Mouse (Mus musculus) thymus, adult 2 months (tissue): ENCODE results near the gene Gas7. TPM values are rescaled to one million over a fixed set of nuclear protein-coding genes. Genes with fewer than 3 reads are reported as not detected.
A peak's percentile ranks its signal among the peaks of the same experiment; 100 is the strongest.

Source experiments
- DNase-seq: peaks from one replicate; pipeline ENCODE4 v3.0.0; 2021
- H3K27ac ChIP-seq: fragments of 200-500 bp; 2 replicates; pipeline ENCODE4 v1.5.1; 2012; ENCODE audit warnings: low read length, control low read depth; ENCODE audit not compliant: control insufficient read depth, insufficient read depth
- H3K27me3 ChIP-seq: fragments of 200-500 bp; 2 replicates; pipeline ENCODE4 v1.6.1; 2012; ENCODE audit warnings: mild to moderate bottlenecking, low read length, moderate library complexity, mixed read lengths; ENCODE audit not compliant: control insufficient read depth, insufficient read depth
- H3K36me3 ChIP-seq: fragments of 200-500 bp; 2 replicates; pipeline ENCODE4 v1.6.1; 2012; ENCODE audit warnings: mild to moderate bottlenecking, low read length, moderate library complexity; ENCODE audit not compliant: control insufficient read depth, insufficient read depth
- H3K4me1 ChIP-seq: fragments of 200-500 bp; replicated peaks from 2 replicates; pipeline ENCODE4 v1.6.1; 2012; ENCODE audit warnings: low read length; ENCODE audit not compliant: control insufficient read depth, insufficient read depth
- H3K4me3 ChIP-seq: fragments of 200-500 bp; 2 replicates; pipeline ENCODE4 v1.5.1; 2012; ENCODE audit warnings: mild to moderate bottlenecking, low read length, control low read depth, moderate library complexity; ENCODE audit not compliant: control insufficient read depth, insufficient read depth
- CTCF ChIP-seq: fragments of 200-500 bp; IDR thresholded peaks from 2 replicates; pipeline ENCODE4 v1.5.1; 2012; ENCODE audit warnings: mild to moderate bottlenecking, control low read depth, low read length, moderate library complexity, borderline replicate concordance; ENCODE audit not compliant: control insufficient read depth, poor library complexity, insufficient read depth; ENCODE audit errors: extremely low read depth
- POLR2A ChIP-seq: fragments of 200-500 bp; IDR thresholded peaks from 2 replicates; pipeline ENCODE4 v1.6.1; 2012; ENCODE audit warnings: mild to moderate bottlenecking, low read length, control low read depth, moderate library complexity; ENCODE audit not compliant: control insufficient read depth, poor library complexity, insufficient read depth; ENCODE audit errors: extremely low read depth
- WGBS: fragments of 180-500 bp; shearing (Covaris S2); methylation state at CpG from one replicate; pipeline ENCODE4 v1.1.7; 2018; 5-methylcytosine and 5-hydroxymethylcytosine counted together
- polyA plus RNA-seq: library from polyadenylated mRNA; depleted of rRNA; stranded (reverse); fragments of >200 nt; gene quantifications from 2 replicates; pipeline ENCODE4 v1.2.3, GENCODE M21; 2012

The Gas7 gene
- polyA plus RNA-seq, 1 experiment: 5.0 TPM

- Histone ChIP-seq H3K4me3 (no peak overlapping the region), H3K27me3 (no peaks in the 10 kb centered on the region), H3K27ac (no peak overlapping the region), H3K4me1 (no peaks in the 10 kb centered on the region), H3K36me3 (no peaks in the 10 kb centered on the region)
- DNase-seq: peak; percentile 10
- WGBS: 18% methylated on average over 14 of the region's 14 CpGs
- no peak for TF ChIP-seq CTCF
- TF ChIP-seq POLR2A: no peak
Measured at GRCm38 (mm10) chr11:67652194-67652892, 197.1 kb downstream of the Gas7 start.

DNA sequence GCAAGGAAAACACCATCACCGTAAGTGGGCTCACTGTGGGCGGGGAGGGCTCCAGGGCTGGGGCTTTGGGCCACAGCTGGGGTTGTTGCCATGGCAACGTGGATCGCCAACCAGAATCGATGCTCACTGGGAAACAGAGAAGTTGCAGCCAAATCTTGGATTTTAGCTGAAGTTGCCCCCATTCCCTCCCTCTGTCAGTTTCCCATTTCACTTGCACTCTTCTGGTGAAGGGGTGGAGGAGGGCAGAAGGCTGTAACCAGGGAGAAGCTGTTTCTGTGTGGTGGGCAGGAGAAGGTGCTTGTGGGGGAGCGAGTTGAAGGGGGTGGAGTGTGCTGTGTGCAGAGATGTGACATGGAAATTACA, 197.6 kb downstream of the Gas7 start:
- DNase-seq: no peak
- no peaks in the 10 kb centered on the region for H3K27me3 ChIP-seq
- H3K4me1 ChIP-seq: no peaks in the 10 kb centered on the region
- 41% methylated on average over 6 of the region's 6 CpGs for WGBS
- TF ChIP-seq POLR2A (no peak), CTCF (no peak)
- no peak overlapping the region for H3K4me3 ChIP-seq
- no peaks in the 10 kb centered on the region for H3K36me3 ChIP-seq
- H3K27ac ChIP-seq: no peak overlapping the region

DNA sequence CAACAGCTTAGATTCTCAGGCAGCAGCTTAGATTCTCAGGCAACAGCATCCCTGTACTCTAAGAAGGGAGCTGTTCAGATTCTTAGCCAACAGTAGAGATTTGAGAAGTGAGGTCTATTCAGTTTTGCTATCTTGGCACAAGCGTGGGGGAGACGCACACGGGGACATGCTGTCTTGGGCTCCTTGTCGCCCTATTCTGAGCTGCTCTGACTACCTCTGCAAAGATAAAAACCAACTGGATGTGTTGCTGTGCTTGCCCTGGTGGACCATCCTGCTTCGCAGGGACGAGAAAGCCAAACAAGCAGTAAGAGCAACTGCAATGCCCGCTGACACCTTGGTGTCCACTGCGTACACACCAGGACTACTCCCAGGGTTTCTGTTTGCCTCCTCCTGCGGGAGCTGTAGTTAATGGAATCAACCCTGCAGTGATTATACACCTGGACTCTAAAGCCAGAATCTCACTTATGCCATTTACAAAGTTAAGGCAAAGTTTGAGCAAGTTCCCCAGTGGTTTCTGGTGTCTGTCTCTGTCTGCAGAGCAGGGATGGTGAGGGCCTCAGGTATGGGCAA, 198.4 kb downstream of the Gas7 start:
- Histone ChIP-seq H3K4me1 (no peaks in the 10 kb centered on the region), H3K27ac (no peak overlapping the region), H3K4me3 (no peak overlapping the region), H3K27me3 (no peaks in the 10 kb centered on the region), H3K36me3 (no peaks in the 10 kb centered on the region)
- DNase-seq: no peak
- no peak for TF ChIP-seq POLR2A
- TF ChIP-seq CTCF: no peak
- WGBS: 92% methylated on average over 9 of the region's 9 CpGs

GRCm38 (mm10) chr11:67654514-67654913, 199.3 kb downstream of the Gas7 start:
- Histone ChIP-seq H3K27ac (no peak overlapping the region), H3K4me3 (no peak overlapping the region), H3K36me3 (no peaks in the 10 kb centered on the region), H3K4me1 (no peaks in the 10 kb centered on the region), H3K27me3 (no peaks in the 10 kb centered on the region)
- 96% methylated on average over 4 of the region's 4 CpGs for WGBS
- no peak for TF ChIP-seq CTCF
- no peak for TF ChIP-seq POLR2A
- no peak for DNase-seq

DNA sequence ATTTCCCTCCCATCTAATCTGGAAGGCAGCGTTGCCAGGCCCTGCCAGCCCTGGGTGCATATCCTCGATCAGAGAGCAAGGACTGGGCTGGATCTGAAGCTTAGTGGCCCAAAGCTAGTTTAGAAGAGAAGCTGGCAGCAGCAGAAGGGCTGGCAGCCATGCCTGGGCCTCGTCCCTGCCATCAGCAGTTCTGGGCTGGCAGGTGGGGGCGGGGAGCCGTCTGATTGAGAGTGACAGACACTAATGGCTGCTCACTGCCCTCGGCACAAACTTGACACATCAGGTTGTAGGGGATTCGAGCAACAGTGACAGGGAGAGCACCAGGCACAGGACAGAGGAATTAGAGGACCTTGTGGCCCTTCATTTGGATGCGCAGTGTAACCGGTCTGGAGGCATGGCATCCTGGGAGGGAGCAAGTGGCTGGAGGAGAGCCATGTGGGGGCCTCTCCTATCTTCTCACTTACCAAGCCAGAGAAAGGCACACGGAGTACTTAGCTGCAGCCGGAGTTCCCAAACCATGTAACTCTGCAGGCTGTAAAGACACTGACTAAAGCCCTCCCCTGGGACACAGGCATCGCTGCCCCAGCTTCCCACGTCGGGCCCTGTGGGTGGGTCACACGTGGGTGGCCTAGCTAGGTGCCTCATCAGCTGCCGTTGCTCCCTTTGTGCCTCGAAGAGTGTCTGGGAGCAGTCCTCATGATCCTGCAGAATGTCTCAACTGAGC, 200.2 kb downstream of the Gas7 start:
- Histone ChIP-seq H3K36me3 (no peaks in the 10 kb centered on the region), H3K27ac (no peak overlapping the region), H3K4me1 (no peaks in the 10 kb centered on the region), H3K27me3 (no peaks in the 10 kb centered on the region), H3K4me3 (no peak overlapping the region)
- DNase-seq: no peak
- TF ChIP-seq POLR2A (no peak), CTCF (no peak)
- 88% methylated on average over 17 of the region's 17 CpGs for WGBS

- Histone ChIP-seq H3K4me1 (no peaks in the 10 kb centered on the region), H3K36me3 (no peaks in the 10 kb centered on the region), H3K27ac (no peak overlapping the region), H3K27me3 (no peaks in the 10 kb centered on the region), H3K4me3 (no peak overlapping the region)
- DNase-seq: no peak
- no peak for TF ChIP-seq POLR2A
- TF ChIP-seq CTCF: no peak
- 70% methylated on average over 7 of the region's 7 CpGs for WGBS
Measured at GRCm38 (mm10) chr11:67656366-67656765, 201.1 kb downstream of the Gas7 start.

- 81% methylated on average over 9 of the region's 9 CpGs for WGBS
- Histone ChIP-seq H3K4me3 (no peak overlapping the region), H3K36me3 (no peaks in the 10 kb centered on the region), H3K27ac (no peak overlapping the region), H3K27me3 (no peaks in the 10 kb centered on the region), H3K4me1 (no peaks in the 10 kb centered on the region)
- TF ChIP-seq CTCF (no peak), POLR2A (no peak)
- no peak for DNase-seq
Measured at GRCm38 (mm10) chr11:67656811-67657210, 201.6 kb downstream of the Gas7 start.
